Mouse (Mus musculus) myocyte (in vitro differentiated cells): ENCODE data around the gene Bmpr1a.

Source experiments
- CEBPB ChIP-seq: IDR thresholded peaks from 2 replicates; pipeline ENCODE4 v1.6.1; 2011; ENCODE audit warnings: mild to moderate bottlenecking, moderate library complexity; ENCODE audit not compliant: poor library complexity, insufficient read depth, severe bottlenecking
- POLR2A ChIP-seq: IDR thresholded peaks from one replicate; pipeline ENCODE4 v1.6.1; 2011; ENCODE audit warnings: low read depth, mild to moderate bottlenecking, control low read depth, moderate library complexity; ENCODE audit not compliant: insufficient read length
- USF1 ChIP-seq: IDR thresholded peaks from one replicate; pipeline ENCODE4 v1.6.1; 2011; ENCODE audit warnings: low read depth, mild to moderate bottlenecking, control low read depth, moderate library complexity

DNA sequence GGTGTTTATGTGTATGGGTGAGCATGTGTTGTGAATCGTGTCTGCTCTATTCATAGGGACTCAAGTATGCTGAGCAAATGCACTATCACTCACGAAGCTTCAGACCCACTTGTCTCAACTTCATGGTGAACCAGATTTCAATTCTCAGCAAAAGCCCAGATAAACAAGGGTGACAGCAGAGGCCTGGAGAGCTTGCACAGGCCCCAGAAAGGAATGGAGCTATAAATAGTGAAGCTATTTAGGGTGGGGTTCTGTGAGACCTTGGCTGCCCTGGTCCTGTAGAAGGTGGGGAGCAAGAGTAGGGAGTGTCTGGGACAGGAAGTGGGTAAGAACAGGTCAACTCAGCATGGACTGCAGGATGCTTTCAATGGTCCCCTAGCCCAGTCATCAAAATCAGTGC is 41.4 kb upstream of the Bmpr1a start:
- TF ChIP-seq CEBPB, result no peak
- TF ChIP-seq POLR2A, result no peak
- TF ChIP-seq USF1, result no peak
